Mouse (Mus musculus) kidney, embryonic 14.5 days (tissue): ENCODE measurements around the gene Mrpl43. TPM values are rescaled to one million over a fixed set of nuclear protein-coding genes. Genes with fewer than 3 reads are reported as not detected.
A peak's percentile ranks its signal among the peaks of the same experiment; 100 is the strongest.

Source experiments
- ATAC-seq: fragments of 200-750 bp; cut with Nextera tagmentation; 2 replicates; pipeline ENCODE4 v1.8.0; 2017; ENCODE audit warnings: moderate number of reproducible peaks, mild to moderate bottlenecking, moderate TSS enrichment, moderate library complexity; ENCODE audit not compliant: low FRiP score, low TSS enrichment
- H3K27ac ChIP-seq: fragments of 300-500 bp; sonication (generic); 2 replicates; pipeline ENCODE4 v1.5.1; 2014; ENCODE audit warnings: low read depth, mild to moderate bottlenecking, low read length, moderate library complexity, mixed read lengths
- H3K27me3 ChIP-seq: fragments of 300-500 bp; sonication (generic); 2 replicates; pipeline ENCODE4 v1.6.1; 2014; ENCODE audit warnings: mild to moderate bottlenecking, low read length; ENCODE audit not compliant: control insufficient read depth, insufficient read depth
- H3K36me3 ChIP-seq: fragments of 300-500 bp; sonication (generic); 2 replicates; pipeline ENCODE4 v1.6.1; 2014; ENCODE audit warnings: low read length, mixed read lengths; ENCODE audit not compliant: control insufficient read depth, insufficient read depth
- H3K4me1 ChIP-seq: fragments of 300-500 bp; sonication (generic); 2 replicates; pipeline ENCODE4 v1.6.1; 2014; ENCODE audit warnings: low read length, mixed read lengths; ENCODE audit not compliant: control insufficient read depth, insufficient read depth
- H3K4me2 ChIP-seq: fragments of 300-500 bp; sonication (generic); replicated peaks from 2 replicates; pipeline ENCODE4 v1.6.1; 2014; ENCODE audit warnings: low read depth, mild to moderate bottlenecking, low read length
- H3K4me3 ChIP-seq: fragments of 300-500 bp; sonication (generic); 2 replicates; pipeline ENCODE4 v1.5.1; 2014; ENCODE audit warnings: mild to moderate bottlenecking, low read length
- H3K9ac ChIP-seq: fragments of 300-500 bp; sonication (generic); 2 replicates; pipeline ENCODE4 v1.6.1; 2014; ENCODE audit warnings: low read depth, mild to moderate bottlenecking, low read length, moderate library complexity
- H3K9me3 ChIP-seq: fragments of 300-500 bp; sonication (generic); 2 replicates; pipeline ENCODE4 v1.6.1; 2016; ENCODE audit warnings: low read length; ENCODE audit not compliant: control insufficient read depth
- WGBS: fragments of 180-500 bp; shearing (Covaris S2); extraction: QIAGEN DNeasy Blood & Tissue Kit; methylation state at CpG from one replicate; pipeline ENCODE4 v1.1.7; 2014; 5-methylcytosine and 5-hydroxymethylcytosine counted together
- polyA plus RNA-seq: library from polyadenylated mRNA; unstranded; fragments of >200 nt; fragmentation: Nextera tagmentation; extraction: Ambion mirVana; gene quantifications from 2 replicates; pipeline ENCODE4 v1.2.1, GENCODE M21; 2014

The Mrpl43 gene
- polyA plus RNA-seq, 1 experiment from 2014 or later = 69.9 TPM

GRCm38 (mm10) chr19:45007021-45007420, 779 bp upstream of the Mrpl43 start:
- 42% methylated on average over 17 of the region's 17 CpGs for WGBS
- Histone ChIP-seq H3K36me3 (peaks cover 66% of the 10 kb centered on the region), H3K4me1 (peaks cover 18% of the 10 kb centered on the region), H3K27me3 (no peaks in the 10 kb centered on the region), H3K9ac (peak overlapping the region; percentile 80; the same call in 1 of the 2 replicates), H3K27ac (peak overlapping the region; percentile 83), H3K4me2 (peak overlapping the region; percentile 91), H3K4me3 (peak overlapping the region; percentile 97), H3K9me3 (no peaks in the 10 kb centered on the region)
- no peak for ATAC-seq

GRCm38 (mm10) chr19:45005444-45005843, 798 bp downstream of the Mrpl43 start, which contains the start of gene Twnk:
Gene Twnk, plus strand, starts transcription at chr19:45005663.
- Histone ChIP-seq H3K4me1 (peaks cover 18% of the 10 kb centered on the region), H3K36me3 (peaks cover 59% of the 10 kb centered on the region), H3K4me2 (peak within 1 kb of the TSS; percentile 91), H3K27ac (peak within 1 kb of the TSS; percentile 83), H3K9ac (peak within 1 kb of the TSS; percentile 80), H3K9me3 (no peaks in the 10 kb centered on the region), H3K4me3 (peak within 1 kb of the TSS; percentile 97), H3K27me3 (no peaks in the 10 kb centered on the region)
- WGBS = 11% methylated on average over 16 of the region's 16 CpGs
- ATAC-seq = peak; percentile 17; the same call in 1 of the 2 replicates

- H3K27me3 ChIP-seq = no peaks in the 10 kb centered on the region
- ATAC-seq = no peak
- no peaks in the 10 kb centered on the region for H3K9me3 ChIP-seq
- no peak overlapping the region for H3K9ac ChIP-seq
- H3K4me3 ChIP-seq = no peak overlapping the region
- H3K27ac ChIP-seq = no peak overlapping the region
- peaks cover 49% of the 10 kb centered on the region for H3K36me3 ChIP-seq
- no peak overlapping the region for H3K4me2 ChIP-seq
- WGBS = 87% methylated on average over 7 of the region's 7 CpGs
- peaks cover 18% of the 10 kb centered on the region for H3K4me1 ChIP-seq
Measured at GRCm38 (mm10) chr19:45003740-45004516, 2.3 kb downstream of the Mrpl43 start.

GRCm38 (mm10) chr19:45002301-45002700, 3.9 kb downstream of the Mrpl43 start:
- no peaks in the 10 kb centered on the region for H3K27me3 ChIP-seq
- H3K36me3 ChIP-seq = peaks cover 52% of the 10 kb centered on the region
- no peak overlapping the region for H3K9ac ChIP-seq
- no peak overlapping the region for H3K4me2 ChIP-seq
- H3K27ac ChIP-seq = no peak overlapping the region
- no peak for ATAC-seq
- H3K9me3 ChIP-seq = no peaks in the 10 kb centered on the region
- H3K4me1 ChIP-seq = peaks cover 14% of the 10 kb centered on the region
- WGBS = 71% methylated on average over 3 of the region's 3 CpGs
- H3K4me3 ChIP-seq = no peak overlapping the region

GRCm38 (mm10) chr19:44999647-45000046, 6.6 kb downstream of the Mrpl43 start:
- 84% methylated on average over 8 of the region's 8 CpGs for WGBS
- no peaks in the 10 kb centered on the region for H3K27me3 ChIP-seq
- no peaks in the 10 kb centered on the region for H3K4me1 ChIP-seq
- H3K36me3 ChIP-seq = peaks cover 51% of the 10 kb centered on the region
- no peak overlapping the region for H3K4me2 ChIP-seq
- no peaks in the 10 kb centered on the region for H3K9me3 ChIP-seq
- no peak overlapping the region for H3K27ac ChIP-seq
- H3K4me3 ChIP-seq = no peak overlapping the region
- ATAC-seq = no peak
- no peak overlapping the region for H3K9ac ChIP-seq

GRCm38 (mm10) chr19:44997786-44998185, 8.5 kb downstream of the Mrpl43 start:
- no peak for ATAC-seq
- H3K4me1 ChIP-seq = no peaks in the 10 kb centered on the region
- H3K27me3 ChIP-seq = no peaks in the 10 kb centered on the region
- H3K27ac ChIP-seq = no peak overlapping the region
- H3K4me2 ChIP-seq = no peak overlapping the region
- no peak overlapping the region for H3K4me3 ChIP-seq
- H3K9ac ChIP-seq = no peak overlapping the region
- no peaks in the 10 kb centered on the region for H3K9me3 ChIP-seq
- H3K36me3 ChIP-seq = peaks cover 34% of the 10 kb centered on the region; the same call in 1 of the 2 replicates
- 90% methylated on average over 11 of the region's 11 CpGs for WGBS

- H3K9ac ChIP-seq = no peak overlapping the region
- no peak overlapping the region for H3K4me2 ChIP-seq
- no peaks in the 10 kb centered on the region for H3K27me3 ChIP-seq
- WGBS = 54% methylated on average over 7 of the region's 7 CpGs
- ATAC-seq = no peak
- no peaks in the 10 kb centered on the region for H3K9me3 ChIP-seq
- H3K4me3 ChIP-seq = no peak overlapping the region
- H3K4me1 ChIP-seq = peaks cover 37% of the 10 kb centered on the region
- peaks cover 13% of the 10 kb centered on the region; the same call in 1 of the 2 replicates for H3K36me3 ChIP-seq
- H3K27ac ChIP-seq = no peak overlapping the region
Measured at GRCm38 (mm10) chr19:44992712-44993111, 13.5 kb downstream of the Mrpl43 start.

GRCm38 (mm10) chr19:44992246-44992645, 14.0 kb downstream of the Mrpl43 start:
- no peak for ATAC-seq
- H3K27me3 ChIP-seq = no peaks in the 10 kb centered on the region
- H3K4me3 ChIP-seq = no peak overlapping the region
- peaks cover 8% of the 10 kb centered on the region; the same call in 1 of the 2 replicates for H3K36me3 ChIP-seq
- H3K4me1 ChIP-seq = peaks cover 37% of the 10 kb centered on the region
- no peaks in the 10 kb centered on the region for H3K9me3 ChIP-seq
- no peak overlapping the region for H3K27ac ChIP-seq
- WGBS = 24% methylated on average over 7 of the region's 7 CpGs
- no peak overlapping the region for H3K9ac ChIP-seq
- no peak overlapping the region for H3K4me2 ChIP-seq

GRCm38 (mm10) chr19:44991031-44991430, 15.2 kb downstream of the Mrpl43 start:
- no peak for ATAC-seq

More at GRCm38 (mm10) chr19:44991031-44991430, 15.2 kb downstream of the Mrpl43 start:
- Histone ChIP-seq H3K36me3 (peaks cover 4% of the 10 kb centered on the region; the same call in 1 of the 2 replicates), H3K4me1 (peaks cover 37% of the 10 kb centered on the region), H3K4me3 (no peak overlapping the region), H3K9ac (no peak overlapping the region; the same call in 1 of the 2 replicates), H3K4me2 (peak overlapping the region; percentile 99), H3K9me3 (no peaks in the 10 kb centered on the region), H3K27me3 (no peaks in the 10 kb centered on the region), H3K27ac (no peak overlapping the region)
- 76% methylated on average over 8 of the region's 8 CpGs for WGBS
